Mouse (Mus musculus) heart, postnatal 4 days (tissue): ENCODE data around the gene Mypop. TPM values are rescaled to one million over a fixed set of nuclear protein-coding genes. Genes with fewer than 3 reads are reported as not detected.

Experiments used
- DNase-seq: peaks from one replicate; pipeline ENCODE4 v3.0.0; 2021
- total RNA-seq, 2 experiments: library from RNA; stranded (reverse); gene quantifications; 2 replicates each; pipeline ENCODE4 v1.2.3; 2021

Gene Mypop
- 1 to 10 TPM; 1.4 to 1.5 TPM for total RNA-seq

GRCm38 (mm10) chr7:18990601-18991295 is at the start of gene Mypop:
Gene Mypop (plus strand): TSS chr7:18991245.
- peak; percentile 99 for DNase-seq

- no peak for DNase-seq
These were observed 48.7 kb upstream of the Mypop start for GRCm38 (mm10) chr7:18942376-18942775.

- no peak for DNase-seq
These were observed 48.2 kb upstream of the Mypop start for GRCm38 (mm10) chr7:18942815-18943214.

GRCm38 (mm10) chr7:18948151-18948550 is 42.9 kb upstream of the Mypop start:
- DNase-seq, result peak; percentile 53

- DNase-seq, result no peak
These were observed 41.1 kb upstream of the Mypop start for GRCm38 (mm10) chr7:18949781-18950522.

- no peak for DNase-seq
These were observed 40.3 kb upstream of the Mypop start for GRCm38 (mm10) chr7:18950523-18951315.

- peak; percentile 74 for DNase-seq
These were observed 39.6 kb upstream of the Mypop start for GRCm38 (mm10) chr7:18951397-18951796.

- peak; percentile 73 for DNase-seq
These were observed 33.3 kb upstream of the Mypop start for GRCm38 (mm10) chr7:18957569-18958383.

- no peak for DNase-seq
These were observed 32.7 kb upstream of the Mypop start for GRCm38 (mm10) chr7:18958384-18958766.

GRCm38 (mm10) chr7:18959446-18959845 is 31.6 kb upstream of the Mypop start:
- DNase-seq, result peak; percentile 59

- DNase-seq, result no peak
These were observed 28.8 kb upstream of the Mypop start for GRCm38 (mm10) chr7:18962171-18962792.

GRCm38 (mm10) chr7:18962795-18963194 is 28.2 kb upstream of the Mypop start:
- no peak for DNase-seq

- DNase-seq, result no peak
These were observed 27.7 kb upstream of the Mypop start for GRCm38 (mm10) chr7:18963294-18963843.

- no peak for DNase-seq
These were observed 25.7 kb upstream of the Mypop start for GRCm38 (mm10) chr7:18965312-18965711.

- DNase-seq, result no peak
These were observed 23.4 kb upstream of the Mypop start for GRCm38 (mm10) chr7:18967603-18968002.

GRCm38 (mm10) chr7:18970956-18971355 is 20.1 kb upstream of the Mypop start:
- DNase-seq, result no peak

GRCm38 (mm10) chr7:18978381-18978780 is 12.7 kb upstream of the Mypop start:
- DNase-seq, result no peak

- no peak for DNase-seq
These were observed 4.5 kb upstream of the Mypop start for GRCm38 (mm10) chr7:18986503-18986902.

- DNase-seq, result no peak
These were observed 3.9 kb upstream of the Mypop start, which contains the start of gene Nanos2 for GRCm38 (mm10) chr7:18987100-18987499. Gene Nanos2 (plus strand): TSS chr7:18987400.

- DNase-seq, result no peak
These were observed 3.3 kb upstream of the Mypop start for GRCm38 (mm10) chr7:18987747-18988146.

- DNase-seq, result no peak
These were observed 2.3 kb upstream of the Mypop start for GRCm38 (mm10) chr7:18988780-18989179.
